Mouse (Mus musculus): ENCODE data around the gene Gm20532. TPM values are rescaled to one million over a fixed set of nuclear protein-coding genes. Genes with fewer than 3 reads are reported as not detected.
"Not testable (repeated sequence)": the region's sequence is repeated elsewhere in the genome, so short reads cannot be mapped to it uniquely, and the experiment has no call there.

Gm20532 gene
- polyA plus RNA-seq, 1 experiment from 2014 or later: not detected

DNA sequence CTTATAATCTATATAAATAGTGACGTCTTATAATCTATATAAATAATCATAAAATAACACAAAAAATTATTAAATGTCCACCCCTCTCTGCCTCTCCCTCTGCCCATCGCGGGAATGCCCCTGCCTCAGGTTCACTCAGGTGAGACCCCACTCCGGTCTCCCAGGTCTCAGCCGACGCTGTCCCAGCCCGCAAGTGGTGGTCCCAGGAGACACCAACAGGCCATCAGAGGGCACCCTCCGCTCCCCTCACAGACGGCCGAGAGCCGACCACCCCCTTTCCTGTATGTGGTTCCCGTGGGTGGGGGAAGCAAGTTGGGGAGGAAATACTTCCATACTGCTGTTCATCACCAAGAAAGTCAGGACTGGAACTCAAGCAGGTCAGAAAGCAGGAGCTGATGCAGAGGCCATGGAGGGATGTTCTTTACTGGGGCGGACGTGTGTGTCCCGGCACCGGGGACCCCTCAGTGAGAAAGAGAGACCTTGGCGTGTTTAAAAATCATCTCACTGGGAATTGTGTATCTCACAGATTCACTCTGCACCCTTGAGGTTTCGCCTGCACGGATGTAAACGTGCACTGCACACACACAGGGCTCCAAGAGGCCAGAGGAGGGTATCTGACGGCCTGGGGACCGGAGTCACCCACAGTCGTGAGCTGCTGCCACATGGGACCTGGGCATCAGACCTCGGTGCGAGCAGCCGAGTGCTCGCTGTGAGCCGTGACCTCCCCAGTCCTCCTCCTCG, 75.5 kb downstream of the Gm20532 start:
- peak; percentile 28; the same call in 1 of the 2 replicates for ATAC-seq (ENCODE audit: low read depth)
- H3K27ac ChIP-seq (ENCODE audit: low read length): no peak overlapping the region
- no peaks in the 10 kb centered on the region for H3K9me3 ChIP-seq (ENCODE audit: control insufficient read depth, low read length)
- no peaks in the 10 kb centered on the region for H3K27me3 ChIP-seq (ENCODE audit: control insufficient read depth, insufficient read depth, low read depth, low read length)
- H3K4me2 ChIP-seq (ENCODE audit: low read depth, low read length): peak overlapping the region; percentile 74
- peak overlapping the region; percentile 41 for H3K4me3 ChIP-seq (ENCODE audit: low read length)
- peak overlapping the region; percentile 39 for H3K9ac ChIP-seq (ENCODE audit: low read length)
- H3K4me1 ChIP-seq (replicated peaks; ENCODE audit: control insufficient read depth, insufficient read depth, low read length): peaks cover 6% of the 10 kb centered on the region; the same call in 1 of the 2 replicates
- no peaks in the 10 kb centered on the region for H3K36me3 ChIP-seq (ENCODE audit: control insufficient read depth, insufficient read depth, low read length)
- WGBS: 34% methylated on average over 29 of the region's 29 CpGs

DNA sequence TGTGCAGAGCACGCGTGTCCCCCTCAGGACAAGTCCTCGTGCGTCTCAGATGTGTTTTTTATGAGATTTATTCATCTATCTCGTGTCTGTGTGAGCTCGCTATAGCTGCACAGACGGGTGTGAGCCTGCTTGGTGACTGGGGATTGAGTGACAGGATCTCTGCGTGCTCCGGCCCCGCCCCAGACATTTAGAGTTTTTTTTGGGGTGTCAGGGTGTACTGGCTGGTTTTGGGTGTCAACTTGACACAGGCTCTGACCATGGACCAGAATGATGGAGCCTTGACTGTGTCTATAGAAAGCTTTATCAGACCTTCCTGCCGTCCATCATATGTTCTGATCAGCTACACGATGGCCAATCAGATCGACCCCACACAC, 76.1 kb downstream of the Gm20532 start:
- no peaks in the 10 kb centered on the region for H3K9me3 ChIP-seq (ENCODE audit: control insufficient read depth, low read length)
- WGBS: 69% methylated on average over 13 of the region's 13 CpGs
- no peak for ATAC-seq (ENCODE audit: low read depth)
- H3K4me3 ChIP-seq (ENCODE audit: low read length): no peak overlapping the region
- no peak overlapping the region for H3K9ac ChIP-seq (ENCODE audit: low read length)
- H3K27me3 ChIP-seq (ENCODE audit: control insufficient read depth, insufficient read depth, low read depth, low read length): no peaks in the 10 kb centered on the region
- H3K4me2 ChIP-seq (ENCODE audit: low read depth, low read length): no peak overlapping the region
- H3K4me1 ChIP-seq (replicated peaks; ENCODE audit: control insufficient read depth, insufficient read depth, low read length): peaks cover 6% of the 10 kb centered on the region; the same call in 1 of the 2 replicates
- H3K27ac ChIP-seq (ENCODE audit: low read length): no peak overlapping the region
- H3K36me3 ChIP-seq (ENCODE audit: control insufficient read depth, insufficient read depth, low read length): no peaks in the 10 kb centered on the region

DNA sequence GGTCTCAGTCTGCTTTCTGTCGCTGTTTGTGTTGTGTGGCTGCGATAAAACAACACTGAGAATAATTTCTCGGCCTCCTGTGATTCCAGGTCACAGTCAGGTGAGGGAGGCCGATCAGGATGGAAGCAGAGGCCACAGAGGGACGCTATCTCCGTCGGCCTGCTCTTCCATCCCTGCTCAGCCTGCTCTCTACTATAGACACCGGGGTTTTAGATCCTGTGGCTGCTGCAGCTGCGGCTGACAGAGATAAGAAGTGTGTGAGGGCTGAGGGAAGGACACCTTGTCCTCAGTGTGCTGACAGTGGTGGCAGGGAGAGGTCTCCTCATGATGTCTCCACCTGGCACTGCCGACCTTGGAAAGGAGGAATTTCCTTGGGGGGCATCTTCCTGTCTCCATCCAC, 76.7 kb downstream of the Gm20532 start:
- no peaks in the 10 kb centered on the region for H3K36me3 ChIP-seq (ENCODE audit: control insufficient read depth, insufficient read depth, low read length)
- no peaks in the 10 kb centered on the region for H3K27me3 ChIP-seq (ENCODE audit: control insufficient read depth, insufficient read depth, low read depth, low read length)
- H3K4me1 ChIP-seq (replicated peaks; ENCODE audit: control insufficient read depth, insufficient read depth, low read length): peaks cover 6% of the 10 kb centered on the region; the same call in 1 of the 2 replicates
- no peak overlapping the region for H3K27ac ChIP-seq (ENCODE audit: low read length)
- ATAC-seq (ENCODE audit: low read depth): no peak
- no peak overlapping the region for H3K4me3 ChIP-seq (ENCODE audit: low read length)
- 56% methylated on average over 10 of the region's 10 CpGs for WGBS
- H3K9me3 ChIP-seq (ENCODE audit: control insufficient read depth, low read length): no peaks in the 10 kb centered on the region
- H3K4me2 ChIP-seq (ENCODE audit: low read depth, low read length): no peak overlapping the region
- H3K9ac ChIP-seq (ENCODE audit: low read length): no peak overlapping the region

DNA sequence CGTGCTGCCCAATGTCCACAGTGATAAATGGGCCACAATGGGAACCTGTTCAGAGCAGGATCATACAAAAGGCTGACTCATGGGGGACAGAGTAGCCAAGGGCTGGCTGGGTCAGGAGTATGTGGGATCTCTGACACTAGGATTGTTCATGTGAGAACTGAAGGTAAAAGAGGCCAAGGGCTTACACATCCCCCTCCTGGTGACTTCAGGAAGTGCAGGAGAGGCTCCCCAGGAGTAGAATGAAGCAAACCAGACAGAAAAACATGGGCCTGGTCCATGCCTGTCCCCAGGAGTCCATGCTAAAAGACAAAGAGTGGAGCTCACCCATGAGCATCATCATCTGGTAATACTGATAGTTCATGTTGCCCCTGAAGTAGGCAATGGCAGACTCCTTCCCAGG, 77.1 kb downstream of the Gm20532 start:
- peak; percentile 26; the same call in 1 of the 2 replicates for ATAC-seq (ENCODE audit: low read depth)
- H3K4me2 ChIP-seq (ENCODE audit: low read depth, low read length); H3K27ac ChIP-seq (ENCODE audit: low read length); H3K27me3 ChIP-seq (ENCODE audit: control insufficient read depth, insufficient read depth, low read depth, low read length); H3K9ac ChIP-seq (ENCODE audit: low read length); H3K4me3 ChIP-seq (ENCODE audit: low read length); H3K4me1 ChIP-seq (replicated peaks; ENCODE audit: control insufficient read depth, insufficient read depth, low read length); H3K36me3 ChIP-seq (ENCODE audit: control insufficient read depth, insufficient read depth, low read length); H3K9me3 ChIP-seq (ENCODE audit: control insufficient read depth, low read length): not testable (repeated sequence)
- 63% methylated on average over 1 of the region's 1 CpGs for WGBS

DNA sequence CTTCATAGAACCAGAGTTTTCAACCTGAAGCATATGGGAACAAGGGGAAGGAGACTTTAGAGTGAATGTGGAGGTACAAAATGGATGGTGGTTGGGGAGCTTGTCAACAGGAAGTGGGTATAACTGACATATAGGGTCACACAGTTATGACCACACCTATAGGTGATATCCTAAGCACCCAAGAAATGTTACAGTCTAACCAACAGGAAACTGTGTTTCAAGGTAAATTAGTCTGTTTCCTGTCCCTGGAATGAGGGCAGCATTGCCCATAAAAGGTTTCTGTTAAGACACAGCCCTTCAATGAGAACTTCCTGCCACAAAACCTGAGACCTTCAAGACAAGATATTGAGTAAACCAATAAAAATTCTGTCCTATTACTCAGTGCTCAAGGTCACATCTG, 82.3 kb downstream of the Gm20532 start:
- ATAC-seq (ENCODE audit: low read depth): no peak

DNA sequence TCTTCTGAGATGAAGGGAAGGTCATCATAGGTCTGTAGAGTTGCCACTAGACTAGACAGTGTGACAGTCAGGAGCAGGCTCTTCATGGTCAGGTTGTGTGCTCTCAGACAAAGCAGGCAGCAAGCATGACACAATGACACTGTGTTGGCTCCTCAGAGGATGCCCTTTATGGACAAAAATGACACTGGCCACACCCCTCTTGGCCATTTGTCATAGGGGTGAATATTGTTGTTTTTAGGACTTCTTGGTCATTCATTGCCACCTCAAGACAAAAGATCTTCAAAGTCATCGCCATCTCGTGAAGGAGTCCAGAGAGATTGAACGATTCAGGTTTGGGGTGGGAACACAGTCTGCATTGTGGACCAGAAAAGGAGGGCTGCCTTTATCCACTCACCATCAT, 84.7 kb downstream of the Gm20532 start, which contains the start of gene Lcn4:
Lcn4 (minus strand) TSS at position 101 of the 400 bp plus-strand sequence.
- H3K27ac ChIP-seq (ENCODE audit: low read length): no peak within 1 kb of the TSS
- WGBS: 86% methylated on average over 3 of the region's 3 CpGs
- no peak within 1 kb of the TSS for H3K4me3 ChIP-seq (ENCODE audit: low read length)
- no peaks in the 10 kb centered on the region for H3K27me3 ChIP-seq (ENCODE audit: control insufficient read depth, insufficient read depth, low read depth, low read length)
- no peaks in the 10 kb centered on the region for H3K36me3 ChIP-seq (ENCODE audit: control insufficient read depth, insufficient read depth, low read length)
- no peak within 1 kb of the TSS for H3K9ac ChIP-seq (ENCODE audit: low read length)
- H3K4me1 ChIP-seq (replicated peaks; ENCODE audit: control insufficient read depth, insufficient read depth, low read length): no peaks in the 10 kb centered on the region
- ATAC-seq (ENCODE audit: low read depth): no peak
- no peak within 1 kb of the TSS for H3K4me2 ChIP-seq (ENCODE audit: low read depth, low read length)
- H3K9me3 ChIP-seq (ENCODE audit: control insufficient read depth, low read length): no peaks in the 10 kb centered on the region

More for the DNA sequence above, 82.3 kb downstream of the Gm20532 start:
- Histone ChIP-seq H3K4me1 (replicated peaks; ENCODE audit: control insufficient read depth, insufficient read depth, low read length) (no peaks in the 10 kb centered on the region), H3K4me3 (ENCODE audit: low read length) (no peak overlapping the region), H3K4me2 (ENCODE audit: low read depth, low read length) (no peak overlapping the region), H3K27me3 (ENCODE audit: control insufficient read depth, insufficient read depth, low read depth, low read length) (no peaks in the 10 kb centered on the region), H3K9ac (ENCODE audit: low read length) (no peak overlapping the region), H3K9me3 (ENCODE audit: control insufficient read depth, low read length) (no peaks in the 10 kb centered on the region), H3K36me3 (ENCODE audit: control insufficient read depth, insufficient read depth, low read length) (no peaks in the 10 kb centered on the region), H3K27ac (ENCODE audit: low read length) (no peak overlapping the region)

MicroRNAs within 50 kb of the gene (microRNA counts, 519-probe panel; counts per million panel counts)
- microRNA mmu-miR-126-3p: 5,266 counts per million, percentile 97 among the panel's probes with 10 or more counts
- 4,500 counts per million, percentile 91 among the panel's probes with 10 or more counts for microRNA mmu-miR-126-5p

Small RNA genes within 50 kb of the gene (microRNA-seq; reads per million reads assigned to microRNA genes)
- gene Mir126a (2.8 reads per million, percentile 7 among the genes with 10 or more reads in this experiment), gene Mir126b (not detected)

Other genes starting within 250 kb of the Gm20532 start
- gene Dnlz, start 234.5 kb upstream of the Gm20532 start, polyA plus RNA-seq (2015; fragmentation: Nextera tagmentation; extraction: Ambion mirVana): 22.8 and 24.7 TPM in 2 replicates
- 4.2 and 4.4 TPM in 2 replicates for gene Card9, start 225.7 kb upstream of the Gm20532 start, polyA plus RNA-seq (2015; fragmentation: Nextera tagmentation; extraction: Ambion mirVana)
- gene Snapc4, start 206.0 kb upstream of the Gm20532 start, polyA plus RNA-seq (2015; fragmentation: Nextera tagmentation; extraction: Ambion mirVana): 25.3 and 25.6 TPM in 2 replicates
- gene Entr1, start 197.3 kb upstream of the Gm20532 start, polyA plus RNA-seq (2015; fragmentation: Nextera tagmentation; extraction: Ambion mirVana): 112 and 117 TPM in 2 replicates
- gene Pmpca, start 197.3 kb upstream of the Gm20532 start, polyA plus RNA-seq (2015; fragmentation: Nextera tagmentation; extraction: Ambion mirVana): 94.7 and 98.6 TPM in 2 replicates
- 18.7 and 22.1 TPM in 2 replicates for gene Inpp5e, start 177.4 kb upstream of the Gm20532 start, polyA plus RNA-seq (2015; fragmentation: Nextera tagmentation; extraction: Ambion mirVana)
- gene Sec16a, start 141.4 kb upstream of the Gm20532 start, polyA plus RNA-seq (2015; fragmentation: Nextera tagmentation; extraction: Ambion mirVana): 21.8 and 23.2 TPM in 2 replicates
- 20.5 and 22.0 TPM in 2 replicates for gene Notch1, start 70.0 kb upstream of the Gm20532 start, polyA plus RNA-seq (2015; fragmentation: Nextera tagmentation; extraction: Ambion mirVana)
- gene Egfl7, start 6.6 kb upstream of the Gm20532 start, polyA plus RNA-seq (2015; fragmentation: Nextera tagmentation; extraction: Ambion mirVana): 371 and 375 TPM in 2 replicates
- 43.0 and 44.8 TPM in 2 replicates for gene Agpat2, start 17.8 kb downstream of the Gm20532 start, polyA plus RNA-seq (2015; fragmentation: Nextera tagmentation; extraction: Ambion mirVana)
- gene Fam69b, start 41.8 kb downstream of the Gm20532 start, polyA plus RNA-seq (2015; fragmentation: Nextera tagmentation; extraction: Ambion mirVana): 16.5 and 17.1 TPM in 2 replicates
- not detected in 2 replicates for gene Lcn4, start 84.6 kb downstream of the Gm20532 start, polyA plus RNA-seq (2015; fragmentation: Nextera tagmentation; extraction: Ambion mirVana)